Mouse (Mus musculus) neural tube, embryonic 12.5 days (tissue): ENCODE results near the gene Gm49380. TPM values are rescaled to one million over a fixed set of nuclear protein-coding genes. Genes with fewer than 3 reads are reported as not detected.

Experiments
- ATAC-seq: fragments of 200-750 bp; cut with Nextera tagmentation; 2 replicates; pipeline ENCODE4 v1.8.0; 2017; ENCODE audit warnings: low read depth, mild to moderate bottlenecking, moderate TSS enrichment, moderate library complexity; ENCODE audit not compliant: low FRiP score
- H3K27ac ChIP-seq: fragments of 300-500 bp; sonication (generic); 2 replicates; pipeline ENCODE4 v1.5.1; 2016
- H3K27me3 ChIP-seq: fragments of 300-500 bp; sonication (generic); replicated peaks from 2 replicates; pipeline ENCODE4 v1.6.1; 2016; ENCODE audit warnings: mild to moderate bottlenecking
- H3K36me3 ChIP-seq: fragments of 300-500 bp; sonication (generic); 2 replicates; pipeline ENCODE4 v1.6.1; 2016; ENCODE audit warnings: mild to moderate bottlenecking
- H3K4me1 ChIP-seq: fragments of 300-500 bp; sonication (generic); 2 replicates; pipeline ENCODE4 v1.6.1; 2016
- H3K4me2 ChIP-seq: fragments of 300-500 bp; sonication (generic); replicated peaks from 2 replicates; pipeline ENCODE4 v1.6.1; 2016; ENCODE audit warnings: mild to moderate bottlenecking
- H3K4me3 ChIP-seq: fragments of 300-500 bp; sonication (generic); 2 replicates; pipeline ENCODE4 v1.5.1; 2016
- H3K9ac ChIP-seq: fragments of 300-500 bp; sonication (generic); 2 replicates; pipeline ENCODE4 v1.6.1; 2016; ENCODE audit warnings: mild to moderate bottlenecking
- H3K9me3 ChIP-seq: fragments of 300-500 bp; sonication (generic); 2 replicates; pipeline ENCODE4 v1.6.1; 2016; ENCODE audit warnings: mild to moderate bottlenecking
- WGBS: fragments of 180-500 bp; shearing (Covaris S2); methylation state at CpG from one replicate; pipeline ENCODE4 v1.1.7; 2016; 5-methylcytosine and 5-hydroxymethylcytosine counted together
- polyA plus RNA-seq: library from polyadenylated mRNA; unstranded; fragments of >200 nt; fragmentation: Nextera tagmentation; extraction: Ambion mirVana; gene quantifications from 2 replicates; pipeline ENCODE4 v1.2.1, GENCODE M21; 2016

Gene Gm49380
- polyA plus RNA-seq, 1 experiment from 2014 or later = 0.51 TPM

- Histone ChIP-seq H3K4me3 (peak overlapping the region; percentile 61), H3K9ac (peak overlapping the region; percentile 67), H3K4me1 (peaks cover 27% of the 10 kb centered on the region), H3K9me3 (no peaks in the 10 kb centered on the region), H3K4me2 (peak overlapping the region; percentile 99), H3K36me3 (no peaks in the 10 kb centered on the region), H3K27me3 (peaks cover 49% of the 10 kb centered on the region), H3K27ac (no peak overlapping the region)
- WGBS = under 1% methylated on average over 62 of the region's 62 CpGs
- ATAC-seq = peak; percentile 68
Measured at GRCm38 (mm10) chr9:44084659-44085229, 28.6 kb downstream of the Gm49380 start.

- H3K4me1 ChIP-seq = peaks cover 28% of the 10 kb centered on the region
- ATAC-seq = peak; percentile 39; the same call in 1 of the 2 replicates
- peak overlapping the region; percentile 67 for H3K9ac ChIP-seq
Measured at GRCm38 (mm10) chr9:44084236-44084635, 29.1 kb downstream of the Gm49380 start.

DNA sequence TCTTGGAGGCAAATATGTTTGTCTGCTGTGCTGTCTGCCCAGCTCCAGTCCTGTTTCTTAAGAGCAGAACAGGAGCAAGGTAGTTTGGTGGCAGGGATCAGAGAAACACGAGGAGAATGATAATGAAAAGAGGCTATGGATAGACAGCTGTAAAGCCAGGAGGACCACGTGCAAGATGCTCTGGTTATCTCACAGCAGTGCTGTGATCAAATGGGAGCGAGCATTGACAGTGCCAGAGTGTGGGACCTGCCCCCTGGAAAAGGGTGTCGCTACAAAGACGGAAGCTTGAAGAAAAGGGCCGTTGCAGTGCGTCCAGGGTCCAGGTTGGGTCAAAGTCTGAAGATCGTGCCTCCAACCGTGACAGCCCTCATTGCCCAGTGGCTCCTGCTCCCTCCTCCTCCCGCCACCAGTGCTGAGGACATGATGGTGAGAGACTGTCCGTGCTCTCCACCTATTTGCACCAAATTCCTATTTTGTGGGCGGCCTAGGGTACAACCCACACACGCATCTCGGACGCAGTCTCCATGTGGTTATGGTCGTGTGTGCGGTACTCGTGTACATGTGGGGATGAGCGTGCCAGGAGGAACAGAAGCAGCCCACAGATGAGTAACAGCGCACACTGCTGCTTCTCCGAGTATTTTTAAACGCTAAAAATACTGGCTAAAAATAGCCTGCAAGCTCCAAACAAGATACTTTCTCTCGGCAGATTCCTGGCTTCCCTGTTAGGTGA, 29.7 kb downstream of the Gm49380 start:
- ATAC-seq = no peak
- no peak overlapping the region for H3K9ac ChIP-seq
- no peak overlapping the region for H3K27ac ChIP-seq
- H3K9me3 ChIP-seq = no peaks in the 10 kb centered on the region
- peaks cover 35% of the 10 kb centered on the region for H3K4me1 ChIP-seq
- H3K4me2 ChIP-seq = peak overlapping the region; percentile 99
- peaks cover 49% of the 10 kb centered on the region for H3K27me3 ChIP-seq
- 8% methylated on average over 23 of the region's 23 CpGs for WGBS
- H3K4me3 ChIP-seq = peak overlapping the region; percentile 61; the same call in 1 of the 2 replicates
- no peaks in the 10 kb centered on the region for H3K36me3 ChIP-seq

More at GRCm38 (mm10) chr9:44084236-44084635, 29.1 kb downstream of the Gm49380 start:
- Histone ChIP-seq H3K36me3 (no peaks in the 10 kb centered on the region), H3K27ac (no peak overlapping the region), H3K4me2 (peak overlapping the region; percentile 99), H3K27me3 (peaks cover 49% of the 10 kb centered on the region), H3K9me3 (no peaks in the 10 kb centered on the region), H3K4me3 (peak overlapping the region; percentile 61)
- 2% methylated on average over 14 of the region's 14 CpGs for WGBS

DNA sequence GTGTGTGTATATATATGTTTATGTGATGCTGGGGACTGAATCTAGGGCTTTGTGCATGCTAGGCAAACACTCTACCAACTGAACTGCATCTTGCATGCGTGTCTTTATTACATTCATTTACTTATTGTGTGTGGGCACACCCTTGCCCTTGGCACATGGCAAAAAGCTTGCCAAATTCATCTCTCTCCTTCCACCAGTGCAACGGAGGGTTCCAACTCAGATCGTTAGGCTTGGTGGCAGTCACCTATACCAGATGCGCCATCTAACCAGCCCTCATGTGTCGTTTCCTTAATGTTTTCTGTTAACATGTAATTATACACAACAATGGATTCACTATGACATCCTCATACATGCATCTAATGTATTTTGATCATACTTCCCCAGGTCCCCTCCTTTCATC, 31.0 kb downstream of the Gm49380 start:
- 93% methylated on average over 5 of the region's 5 CpGs for WGBS
- H3K4me1 ChIP-seq = peaks cover 30% of the 10 kb centered on the region
- H3K36me3 ChIP-seq = no peaks in the 10 kb centered on the region
- H3K4me2 ChIP-seq = no peak overlapping the region
- H3K9ac ChIP-seq = no peak overlapping the region
- no peak overlapping the region for H3K27ac ChIP-seq
- no peak for ATAC-seq
- H3K4me3 ChIP-seq = no peak overlapping the region
- H3K27me3 ChIP-seq = peaks cover 40% of the 10 kb centered on the region
- no peaks in the 10 kb centered on the region for H3K9me3 ChIP-seq

DNA sequence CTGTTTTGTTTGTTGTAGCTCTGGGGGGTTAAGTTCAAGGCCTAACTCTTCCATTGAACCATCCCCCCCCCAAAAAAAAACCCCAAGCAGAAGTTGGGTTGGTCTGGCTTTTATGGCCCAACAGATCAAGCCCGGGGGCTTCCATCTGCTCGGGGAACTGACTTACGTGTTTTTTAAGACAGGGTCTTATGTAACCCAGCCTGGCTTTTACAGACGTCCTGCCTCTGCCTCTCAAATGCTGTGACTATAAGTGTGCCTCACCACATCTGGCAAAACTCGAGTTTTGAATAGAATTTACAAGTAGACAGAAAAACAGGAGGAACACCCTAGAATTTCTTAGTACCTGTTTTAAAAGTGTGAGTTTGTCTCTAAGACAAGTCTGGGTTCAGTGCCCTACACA, 31.7 kb downstream of the Gm49380 start:
- H3K27me3 ChIP-seq = peaks cover 35% of the 10 kb centered on the region
- no peak overlapping the region for H3K27ac ChIP-seq
- no peak overlapping the region for H3K9ac ChIP-seq
- H3K4me2 ChIP-seq = no peak overlapping the region
- H3K9me3 ChIP-seq = no peaks in the 10 kb centered on the region
- WGBS = 66% methylated on average over 5 of the region's 5 CpGs
- H3K36me3 ChIP-seq = no peaks in the 10 kb centered on the region
- no peak overlapping the region for H3K4me3 ChIP-seq
- no peak for ATAC-seq
- H3K4me1 ChIP-seq = peaks cover 31% of the 10 kb centered on the region

- Histone ChIP-seq H3K4me2 (no peak overlapping the region), H3K9me3 (no peaks in the 10 kb centered on the region), H3K4me1 (peaks cover 34% of the 10 kb centered on the region), H3K27ac (no peak overlapping the region), H3K27me3 (peaks cover 29% of the 10 kb centered on the region), H3K4me3 (no peak overlapping the region), H3K9ac (no peak overlapping the region), H3K36me3 (no peaks in the 10 kb centered on the region)
- 81% methylated on average over 5 of the region's 5 CpGs for WGBS
- ATAC-seq = no peak
Measured at GRCm38 (mm10) chr9:44080953-44081352, 32.3 kb downstream of the Gm49380 start.

DNA sequence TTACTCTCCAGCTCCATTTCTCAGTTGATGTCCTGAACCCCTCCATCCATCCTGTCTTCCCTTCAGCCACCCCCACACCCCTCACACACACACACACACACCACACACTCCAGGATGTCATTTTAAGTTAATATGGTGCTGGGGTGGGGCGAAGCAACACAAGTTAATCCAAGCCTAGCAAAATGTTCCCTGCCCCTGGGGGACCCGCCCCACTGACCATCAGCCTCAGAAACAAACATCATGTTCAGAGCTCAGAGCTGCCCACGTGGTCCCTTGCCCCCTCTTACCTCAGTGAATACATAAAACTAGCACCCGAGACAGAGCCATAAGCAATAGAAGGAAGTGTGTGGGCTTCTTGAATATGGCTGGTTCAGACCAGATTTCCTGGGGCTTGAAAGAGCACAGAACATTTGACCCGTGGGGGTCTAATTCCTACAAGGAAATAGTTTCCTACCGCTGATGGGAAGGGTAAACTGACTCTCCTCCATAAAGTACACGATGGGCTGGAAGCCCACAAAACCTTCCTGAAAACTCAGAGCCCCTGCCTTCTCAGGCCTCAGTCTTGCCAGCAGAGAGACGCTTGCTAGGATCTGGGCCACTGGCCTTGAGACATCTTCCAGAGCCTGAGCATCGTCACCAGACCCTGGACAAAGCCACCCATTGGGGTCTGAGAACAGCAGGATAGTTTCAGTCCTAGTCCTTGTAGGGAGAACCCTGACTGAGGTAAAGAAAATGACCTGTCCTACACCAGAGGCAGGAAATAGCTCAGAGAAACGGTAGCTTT, 33.1 kb downstream of the Gm49380 start:
- Histone ChIP-seq H3K4me2 (no peak overlapping the region), H3K9ac (no peak overlapping the region), H3K27me3 (peaks cover 21% of the 10 kb centered on the region; the same call in 1 of the 2 replicates), H3K9me3 (no peaks in the 10 kb centered on the region), H3K4me1 (peaks cover 30% of the 10 kb centered on the region), H3K36me3 (no peaks in the 10 kb centered on the region), H3K27ac (no peak overlapping the region), H3K4me3 (no peak overlapping the region)
- WGBS = 77% methylated on average over 10 of the region's 10 CpGs
- ATAC-seq = no peak

- Histone ChIP-seq H3K4me2 (no peak overlapping the region), H3K9ac (no peak overlapping the region), H3K9me3 (no peaks in the 10 kb centered on the region), H3K4me3 (no peak overlapping the region), H3K36me3 (no peaks in the 10 kb centered on the region), H3K27me3 (peaks cover 15% of the 10 kb centered on the region; the same call in 1 of the 2 replicates), H3K27ac (no peak overlapping the region), H3K4me1 (peaks cover 21% of the 10 kb centered on the region)
- no peak; the same call in 1 of the 2 replicates for ATAC-seq
- 52% methylated on average over 15 of the region's 16 CpGs for WGBS
Measured at GRCm38 (mm10) chr9:44078955-44079756, 34.1 kb downstream of the Gm49380 start.

GRCm38 (mm10) chr9:44078136-44078797, 35.0 kb downstream of the Gm49380 start:
- no peak overlapping the region for H3K4me3 ChIP-seq
- 84% methylated on average over 10 of the region's 10 CpGs for WGBS

DNA sequence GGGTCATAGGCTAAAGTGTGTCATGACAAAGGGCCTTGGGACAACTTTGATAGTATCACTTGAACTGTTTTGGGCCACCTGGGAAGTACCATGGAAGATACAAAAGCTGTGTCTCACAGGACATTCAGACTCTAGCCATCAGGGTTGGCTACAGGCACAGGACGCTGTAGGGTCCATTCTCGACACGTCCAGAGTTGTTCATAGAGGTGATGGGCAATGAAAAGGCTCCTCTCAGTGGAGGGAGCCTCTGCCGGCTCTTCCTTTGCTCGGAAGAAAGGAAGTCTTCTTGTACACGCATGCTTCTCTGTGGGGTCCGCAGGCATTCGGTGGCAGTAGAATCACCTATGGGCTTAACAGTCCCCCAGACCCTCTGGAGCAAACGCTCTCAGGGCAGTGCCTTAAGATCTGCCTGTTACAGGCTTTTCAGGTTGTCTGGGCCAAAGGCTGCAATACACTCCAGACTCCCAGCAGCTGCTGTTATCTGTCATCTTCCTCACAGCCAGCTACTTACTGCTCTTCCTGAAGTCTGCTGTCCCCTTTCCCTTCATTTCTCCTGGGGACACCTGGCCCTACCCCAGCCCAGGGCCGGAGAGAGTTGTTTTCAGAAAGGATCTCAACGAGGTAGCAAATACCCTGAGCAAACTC, 35.9 kb downstream of the Gm49380 start:
- ATAC-seq = no peak
- H3K27me3 ChIP-seq = 0 out of 2 replicates have a peak, but pooled peaks cover 2% of the 10 kb centered on the region
- no peak overlapping the region for H3K27ac ChIP-seq
- H3K9ac ChIP-seq = no peak overlapping the region
- H3K4me1 ChIP-seq = peaks cover 26% of the 10 kb centered on the region
- no peaks in the 10 kb centered on the region for H3K9me3 ChIP-seq
- no peak overlapping the region for H3K4me2 ChIP-seq
- 84% methylated on average over 11 of the region's 11 CpGs for WGBS
- no peaks in the 10 kb centered on the region for H3K36me3 ChIP-seq
- no peak overlapping the region for H3K4me3 ChIP-seq

More at GRCm38 (mm10) chr9:44078136-44078797, 35.0 kb downstream of the Gm49380 start:
- Histone ChIP-seq H3K4me1 (peaks cover 17% of the 10 kb centered on the region), H3K36me3 (no peaks in the 10 kb centered on the region), H3K4me2 (no peak overlapping the region), H3K27ac (no peak overlapping the region), H3K9me3 (no peaks in the 10 kb centered on the region), H3K27me3 (peaks cover 6% of the 10 kb centered on the region; the same call in 1 of the 2 replicates), H3K9ac (no peak overlapping the region)
- no peak for ATAC-seq

- Histone ChIP-seq H3K4me1 (peaks cover 32% of the 10 kb centered on the region), H3K4me3 (no peak overlapping the region), H3K27me3 (no peaks in the 10 kb centered on the region), H3K4me2 (no peak overlapping the region), H3K36me3 (no peaks in the 10 kb centered on the region), H3K27ac (no peak overlapping the region), H3K9me3 (no peaks in the 10 kb centered on the region), H3K9ac (no peak overlapping the region)
- no peak for ATAC-seq
- 13% methylated on average over 5 of the region's 5 CpGs for WGBS
Measured at GRCm38 (mm10) chr9:44076764-44077120, 36.6 kb downstream of the Gm49380 start.
